Mouse (Mus musculus) lung, postnatal 0 days (tissue): Measurements from ENCODE around the gene Il9r. TPM values are rescaled to one million over a fixed set of nuclear protein-coding genes. Genes with fewer than 3 reads are reported as not detected.

Experiments
- ATAC-seq: fragments of 200-750 bp; cut with Nextera tagmentation; 2 replicates; pipeline ENCODE4 v1.8.0; 2017; ENCODE audit warnings: moderate library complexity
- DNase-seq: peaks from one replicate; pipeline ENCODE4 v3.0.0-alpha.2; 2016; ENCODE audit warnings: low spot score
- H3K27ac ChIP-seq: fragments of 300-500 bp; sonication (generic); 2 replicates; pipeline ENCODE4 v1.5.1; 2014; ENCODE audit warnings: antibody characterized with exemption, mild to moderate bottlenecking, low read length, mixed read lengths
- H3K27me3 ChIP-seq: fragments of 300-500 bp; sonication (generic); replicated peaks from 2 replicates; pipeline ENCODE4 v1.6.1; 2014; ENCODE audit warnings: low read length, mixed read lengths; ENCODE audit not compliant: insufficient read depth
- H3K36me3 ChIP-seq: fragments of 300-500 bp; sonication (generic); 2 replicates; pipeline ENCODE4 v1.6.1; 2014; ENCODE audit warnings: low read length, mixed read lengths; ENCODE audit not compliant: insufficient read depth
- H3K4me1 ChIP-seq: fragments of 300-500 bp; sonication (generic); 2 replicates; pipeline ENCODE4 v1.6.1; 2014; ENCODE audit warnings: antibody characterized with exemption, low read depth, low read length, mixed read lengths; ENCODE audit not compliant: insufficient read depth
- H3K4me2 ChIP-seq: fragments of 300-500 bp; sonication (generic); replicated peaks from 2 replicates; pipeline ENCODE4 v1.6.1; 2014; ENCODE audit warnings: low read depth, mild to moderate bottlenecking, low read length, moderate library complexity, mixed read lengths
- H3K4me3 ChIP-seq: fragments of 300-500 bp; sonication (generic); 2 replicates; pipeline ENCODE4 v1.5.1; 2014; ENCODE audit warnings: low read depth, low read length
- H3K9ac ChIP-seq: fragments of 300-500 bp; sonication (generic); replicated peaks from 2 replicates; pipeline ENCODE4 v1.6.1; 2014; ENCODE audit warnings: low read depth, mild to moderate bottlenecking
- H3K9me3 ChIP-seq: fragments of 300-500 bp; sonication (generic); 2 replicates; pipeline ENCODE4 v1.6.1; 2016; ENCODE audit warnings: low read length, mixed read lengths
- CTCF ChIP-seq: IDR thresholded peaks from 2 replicates; pipeline ENCODE4 v1.5.1; 2016; ENCODE audit warnings: antibody characterized with exemption, mild to moderate bottlenecking
- EP300 ChIP-seq: IDR thresholded peaks from 2 replicates; pipeline ENCODE4 v1.6.1; 2016; ENCODE audit warnings: antibody characterized with exemption, mild to moderate bottlenecking, control low read depth
- WGBS: fragments of 180-500 bp; shearing (Covaris S2); extraction: QIAGEN DNeasy Blood & Tissue Kit; methylation state at CpG from one replicate; pipeline ENCODE4 v1.1.7; 2014; 5-methylcytosine and 5-hydroxymethylcytosine counted together
- polyA plus RNA-seq: library from polyadenylated mRNA; unstranded; fragments of >200 nt; fragmentation: Nextera tagmentation; extraction: Ambion mirVana; gene quantifications from 2 replicates; pipeline ENCODE4 v1.2.1, GENCODE M21; 2015

Il9r gene
- polyA plus RNA-seq, 1 experiment from 2014 or later: 0.05 TPM

- WGBS: 33% methylated on average over 7 of the region's 7 CpGs
- ATAC-seq (peak; percentile 20), DNase-seq (peak; percentile 67)
- no peak; the same call in 1 of the 2 replicates for TF ChIP-seq EP300
- no peak for TF ChIP-seq CTCF
- Histone ChIP-seq H3K27me3 (no peaks in the 10 kb centered on the region), H3K4me1 (peaks cover 34% of the 10 kb centered on the region), H3K36me3 (no peaks in the 10 kb centered on the region), H3K9ac (no peak overlapping the region), H3K27ac (peak overlapping the region; percentile 96), H3K4me2 (no peak overlapping the region), H3K4me3 (no peak overlapping the region), H3K9me3 (no peaks in the 10 kb centered on the region)
Measured at GRCm38 (mm10) chr11:32225222-32226104, 25.4 kb upstream of the Il9r start.

DNA sequence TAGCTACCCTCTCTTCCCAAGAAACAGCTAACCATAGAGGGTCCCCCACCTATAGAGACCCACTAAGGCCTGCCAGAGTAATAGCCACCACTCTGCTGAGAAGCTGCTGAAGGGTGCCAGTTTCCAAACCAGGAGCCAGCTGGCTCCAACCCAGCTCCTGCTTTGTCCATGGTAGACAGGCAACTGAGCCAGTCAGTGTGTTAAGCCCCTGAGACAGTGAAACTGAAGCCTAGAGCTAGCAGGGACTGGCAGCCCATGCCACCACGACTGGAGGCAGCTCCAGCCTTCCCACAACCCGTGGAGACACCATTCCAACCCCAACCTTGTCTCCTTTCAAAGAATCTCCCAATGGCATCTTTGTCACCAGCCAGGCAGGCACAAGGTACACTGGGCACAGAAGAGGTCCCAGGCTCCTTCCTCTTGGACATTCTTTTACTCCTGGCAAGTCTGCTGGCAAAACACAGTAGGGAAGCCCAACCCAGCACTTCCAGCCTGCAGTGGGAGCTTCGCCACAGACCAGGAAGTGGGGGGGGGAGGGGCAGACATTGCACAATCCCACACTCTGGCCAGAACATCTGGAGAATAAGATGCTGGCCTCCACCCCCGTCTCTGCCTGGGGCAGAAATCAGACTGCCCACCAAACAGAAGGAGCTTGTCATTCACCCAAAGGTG, 24.5 kb upstream of the Il9r start:
- Histone ChIP-seq H3K27me3 (no peaks in the 10 kb centered on the region), H3K4me3 (no peak overlapping the region), H3K36me3 (no peaks in the 10 kb centered on the region), H3K4me1 (peaks cover 42% of the 10 kb centered on the region), H3K4me2 (no peak overlapping the region), H3K9ac (no peak overlapping the region), H3K27ac (peak overlapping the region; percentile 96), H3K9me3 (no peaks in the 10 kb centered on the region)
- peak; percentile 66 for ATAC-seq
- WGBS: 5% methylated on average over 4 of the region's 4 CpGs
- TF ChIP-seq CTCF (no peak), EP300 (peak; percentile 64)
- DNase-seq: peak; percentile 94

- Histone ChIP-seq H3K4me1 (peaks cover 42% of the 10 kb centered on the region), H3K27me3 (no peaks in the 10 kb centered on the region), H3K4me3 (no peak overlapping the region), H3K36me3 (no peaks in the 10 kb centered on the region), H3K9me3 (no peaks in the 10 kb centered on the region), H3K4me2 (no peak overlapping the region), H3K9ac (no peak overlapping the region), H3K27ac (peak overlapping the region; percentile 96)
- DNase-seq: no peak
- ATAC-seq: no peak
- WGBS: 66% methylated on average over 4 of the region's 4 CpGs
- peak; percentile 24; the same call in 1 of the 2 replicates for TF ChIP-seq CTCF
- TF ChIP-seq EP300: no peak
Measured at GRCm38 (mm10) chr11:32223297-32223967, 23.4 kb upstream of the Il9r start.

GRCm38 (mm10) chr11:32222570-32223194, 22.6 kb upstream of the Il9r start:
- peak; percentile 16; the same call in 1 of the 2 replicates for TF ChIP-seq EP300
- TF ChIP-seq CTCF: no peak
- Histone ChIP-seq H3K4me3 (peak overlapping the region; percentile 93), H3K27ac (peak overlapping the region; percentile 96), H3K4me2 (peak overlapping the region; percentile 73), H3K9me3 (no peaks in the 10 kb centered on the region), H3K4me1 (peaks cover 45% of the 10 kb centered on the region), H3K27me3 (no peaks in the 10 kb centered on the region), H3K9ac (no peak overlapping the region), H3K36me3 (no peaks in the 10 kb centered on the region)
- ATAC-seq (no peak), DNase-seq (peak; percentile 56)
- WGBS: 8% methylated on average over 21 of the region's 21 CpGs

DNA sequence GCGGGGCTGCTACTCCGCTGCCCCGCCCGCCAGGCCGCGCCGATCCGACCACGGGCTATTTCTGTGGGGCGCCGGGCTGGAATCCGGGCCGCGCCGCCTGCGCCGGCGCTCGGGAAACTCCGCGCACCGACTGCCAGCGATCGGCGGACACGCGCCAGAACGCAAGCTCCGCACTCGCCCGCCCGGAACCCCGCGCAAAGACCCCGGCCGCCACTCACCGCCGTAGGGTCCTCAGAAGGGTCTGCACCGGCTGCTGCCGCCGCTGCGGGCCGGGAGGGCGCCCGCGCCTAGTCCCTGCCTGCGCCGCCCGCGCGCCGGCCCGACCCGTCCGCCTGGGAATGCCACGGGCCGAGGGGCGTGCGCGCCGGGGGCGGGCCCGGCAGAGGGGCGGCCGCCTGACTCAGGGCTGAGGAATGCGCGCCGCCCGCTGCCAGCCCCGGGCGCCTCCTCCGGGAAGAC, 21.9 kb upstream of the Il9r start, which contains the start of gene Rhbdf1:
Gene Rhbdf1 (minus strand): TSS at position 350 of the 459 bp plus-strand sequence.
- 5% methylated on average over 44 of the region's 72 CpGs for WGBS
- peak; percentile 72 for ATAC-seq
- Histone ChIP-seq H3K4me1 (peaks cover 45% of the 10 kb centered on the region), H3K27ac (peak within 1 kb of the TSS; percentile 96), H3K4me2 (peak within 1 kb of the TSS; percentile 73), H3K4me3 (peak within 1 kb of the TSS; percentile 93), H3K9ac (peak within 1 kb of the TSS; percentile 97), H3K9me3 (no peaks in the 10 kb centered on the region), H3K27me3 (no peaks in the 10 kb centered on the region), H3K36me3 (no peaks in the 10 kb centered on the region)
- no peak for TF ChIP-seq EP300
- TF ChIP-seq CTCF: no peak
- peak; percentile 86 for DNase-seq
